Mouse (Mus musculus): Measurements from ENCODE around the gene Tmco4. TPM values are rescaled to one million over a fixed set of nuclear protein-coding genes. Genes with fewer than 3 reads are reported as not detected.

Tmco4 gene
- polyA plus RNA-seq, 1 experiment: not detected

DNA sequence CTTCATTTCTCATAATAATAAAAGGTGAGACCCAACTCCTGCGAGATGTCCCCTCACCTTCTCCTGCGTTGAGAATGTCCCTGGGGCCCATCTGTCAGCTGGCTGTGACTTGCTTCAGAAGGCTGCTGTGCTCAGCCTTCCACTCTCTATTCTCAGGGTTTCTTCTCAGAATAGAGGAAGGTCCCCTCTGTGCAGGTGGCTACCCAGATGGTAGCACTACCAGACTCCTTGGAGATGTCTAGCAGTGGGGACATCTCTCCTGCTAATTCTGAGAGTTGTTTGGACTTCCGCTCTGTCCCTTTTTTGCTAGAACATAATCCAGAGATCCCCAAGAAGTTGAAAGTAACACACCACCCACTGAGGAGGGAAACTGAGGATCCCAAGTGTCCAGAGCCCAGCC is 62.3 kb downstream of the Tmco4 start:
- H3K4me3 ChIP-seq (ENCODE audit: insufficient read depth, low read depth, low read length): no peak overlapping the region
- TF ChIP-seq POLR2A (IDR thresholded peaks at IDR 0.05; ENCODE audit: insufficient read depth, low read depth, low read length): no peak
- TF ChIP-seq CTCF (IDR thresholded peaks at IDR 0.05; ENCODE audit: insufficient read depth, low read depth, low read length): no peak
- peaks cover 15% of the 10 kb centered on the region for H3K4me1 ChIP-seq (ENCODE audit: control insufficient read depth, insufficient read depth, low read length)
- no peak overlapping the region for H3K27ac ChIP-seq (ENCODE audit: insufficient read depth, low read depth, low read length)
- whole genome bisulfite sequencing: 100% methylated on average over 3 of the region's 3 CpGs

DNA sequence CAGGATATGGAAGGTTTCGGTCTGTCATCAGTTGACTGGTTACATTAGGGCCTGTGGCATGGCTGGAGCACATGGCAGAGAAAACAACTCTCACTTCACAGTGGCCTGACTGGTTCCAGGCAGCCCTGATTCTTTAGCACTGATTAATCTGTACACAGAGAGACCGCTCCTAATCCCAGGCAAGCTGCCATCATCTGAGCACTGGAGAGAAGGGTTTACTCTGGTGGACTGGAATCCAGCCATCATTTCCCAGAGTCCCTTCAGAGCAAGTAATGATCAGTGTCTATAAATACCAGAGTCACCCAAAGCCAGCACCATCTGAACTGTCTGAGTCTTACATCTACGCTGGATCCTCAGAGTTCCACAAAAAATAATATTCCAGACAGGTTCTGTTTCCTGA is 63.1 kb downstream of the Tmco4 start:
- Histone ChIP-seq H3K27ac (ENCODE audit: insufficient read depth, low read depth, low read length) (no peak overlapping the region), H3K4me1 (ENCODE audit: control insufficient read depth, insufficient read depth, low read length) (peaks cover 20% of the 10 kb centered on the region), H3K4me3 (ENCODE audit: insufficient read depth, low read depth, low read length) (no peak overlapping the region)
- WGBS: 83% methylated on average over 3 of the region's 3 CpGs
- TF ChIP-seq POLR2A (IDR thresholded peaks at IDR 0.05; ENCODE audit: insufficient read depth, low read depth, low read length) (no peak), CTCF (IDR thresholded peaks at IDR 0.05; ENCODE audit: insufficient read depth, low read depth, low read length) (no peak)

DNA sequence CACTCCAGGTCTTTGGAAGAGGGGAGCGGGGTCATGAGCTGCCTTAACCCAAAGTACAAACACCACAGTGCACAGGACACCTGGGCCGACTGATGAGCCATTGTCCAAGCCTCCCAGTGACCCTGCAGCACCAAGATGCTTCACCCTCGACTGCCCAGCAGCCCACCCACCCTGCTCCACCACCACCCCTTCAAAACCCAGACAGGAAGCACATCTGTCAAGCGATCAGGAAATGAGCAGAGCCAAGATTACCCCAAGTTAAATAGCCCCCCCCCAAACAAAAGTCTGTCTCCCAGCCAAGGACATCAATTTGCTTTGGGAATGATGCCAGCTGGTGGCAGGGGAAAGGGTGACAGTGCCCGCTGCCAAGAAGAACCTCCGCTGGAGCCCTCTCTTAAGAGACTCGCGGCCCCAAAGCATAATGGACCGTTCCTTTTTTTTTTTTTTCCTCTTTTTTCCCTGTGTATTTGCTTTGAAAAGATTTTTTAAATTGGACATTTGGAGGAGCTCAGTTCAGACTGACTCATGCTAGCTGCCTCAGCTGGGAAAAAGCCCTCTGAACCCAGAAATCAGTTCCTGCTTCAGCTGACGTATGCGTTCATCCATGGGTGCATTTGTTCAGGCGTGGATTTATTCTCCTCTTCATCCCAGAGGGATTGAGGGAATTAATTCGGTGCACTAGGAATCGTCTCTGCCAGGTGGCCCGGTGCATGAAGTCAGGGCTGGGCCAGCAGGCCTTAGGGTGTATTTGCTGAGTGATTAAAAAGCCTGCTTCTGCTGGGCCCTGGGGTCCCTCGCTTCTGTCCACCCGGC is 65.3 kb downstream of the Tmco4 start:
- TF ChIP-seq CTCF (IDR thresholded peaks at IDR 0.05; ENCODE audit: insufficient read depth, low read depth, low read length) (no peak), POLR2A (IDR thresholded peaks at IDR 0.05; ENCODE audit: insufficient read depth, low read depth, low read length) (no peak)
- Histone ChIP-seq H3K4me1 (ENCODE audit: control insufficient read depth, insufficient read depth, low read length) (peaks cover 20% of the 10 kb centered on the region), H3K4me3 (ENCODE audit: insufficient read depth, low read depth, low read length) (no peak overlapping the region), H3K27ac (ENCODE audit: insufficient read depth, low read depth, low read length) (no peak overlapping the region)
- 16% methylated on average over 17 of the region's 17 CpGs for WGBS

DNA sequence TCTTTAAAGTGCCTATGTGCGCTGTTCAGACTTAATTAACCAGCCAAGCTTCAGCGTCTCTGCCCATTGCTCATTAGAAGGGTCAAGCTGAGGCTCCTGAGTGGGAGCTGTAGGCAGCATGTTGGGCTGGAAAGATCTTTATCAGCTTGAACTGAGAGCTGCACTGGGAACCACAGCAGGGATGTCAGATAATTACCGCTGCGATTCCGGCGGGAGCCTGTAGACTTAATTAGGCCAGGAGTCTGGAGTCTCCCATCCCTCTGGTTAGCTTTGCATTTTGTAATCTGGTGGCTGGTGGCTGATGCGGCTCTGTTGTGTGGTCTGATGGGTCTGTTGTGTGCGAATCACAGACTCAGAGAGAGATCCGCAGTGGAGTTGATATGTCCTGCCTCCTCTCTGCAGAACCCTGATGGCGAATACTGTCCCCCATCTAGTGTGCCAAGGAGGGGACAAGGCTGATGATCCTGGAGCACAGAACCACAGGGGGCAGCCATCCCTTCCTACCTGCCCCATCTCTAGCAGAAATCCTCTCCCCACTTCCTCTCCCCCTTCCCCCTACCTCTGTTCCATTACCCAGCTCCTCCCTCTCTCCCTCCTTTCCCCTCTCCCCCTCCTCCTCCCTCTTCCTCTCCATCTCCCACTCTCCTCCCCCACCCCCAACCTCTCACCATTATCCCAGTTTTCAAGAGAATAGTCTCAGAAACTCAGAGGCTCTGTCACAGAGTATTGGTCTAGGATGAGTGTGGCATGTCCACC is 67.6 kb downstream of the Tmco4 start:
- peaks cover 16% of the 10 kb centered on the region; the same call in 1 of the 2 replicates for H3K4me1 ChIP-seq (ENCODE audit: control insufficient read depth, insufficient read depth, low read length)
- H3K27ac ChIP-seq (ENCODE audit: insufficient read depth, low read depth, low read length): no peak overlapping the region
- no peak overlapping the region for H3K4me3 ChIP-seq (ENCODE audit: insufficient read depth, low read depth, low read length)
- TF ChIP-seq POLR2A (IDR thresholded peaks at IDR 0.05; ENCODE audit: insufficient read depth, low read depth, low read length) (no peak), CTCF (IDR thresholded peaks at IDR 0.05; ENCODE audit: insufficient read depth, low read depth, low read length) (no peak)
- 14% methylated on average over 10 of the region's 10 CpGs for WGBS

DNA sequence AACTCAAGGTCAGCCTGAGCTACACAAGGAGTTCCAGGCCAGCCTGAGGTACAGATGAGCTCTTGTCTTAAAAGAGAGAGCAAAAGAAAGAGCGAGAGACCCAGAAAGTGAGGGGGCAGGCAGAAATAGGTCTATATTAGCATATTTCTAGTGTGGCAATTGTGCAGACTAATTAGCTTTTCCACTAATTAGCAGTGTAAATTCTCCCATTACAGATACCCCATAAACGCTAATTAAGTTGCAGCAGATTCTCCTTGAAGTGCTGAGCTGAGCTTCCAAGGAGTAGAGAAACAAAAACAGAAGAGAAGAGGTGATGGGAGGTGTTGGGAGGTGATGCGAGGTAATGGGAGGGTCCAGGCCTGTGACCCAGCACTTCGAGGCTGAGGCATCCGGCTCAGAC is 69.9 kb downstream of the Tmco4 start:
- WGBS: 25% methylated on average over 5 of the region's 5 CpGs
- H3K27ac ChIP-seq (ENCODE audit: insufficient read depth, low read depth, low read length): no peak overlapping the region
- TF ChIP-seq POLR2A (IDR thresholded peaks at IDR 0.05; ENCODE audit: insufficient read depth, low read depth, low read length) (no peak), CTCF (IDR thresholded peaks at IDR 0.05; ENCODE audit: insufficient read depth, low read depth, low read length) (no peak)
- H3K4me3 ChIP-seq (ENCODE audit: insufficient read depth, low read depth, low read length): no peak overlapping the region
- H3K4me1 ChIP-seq (ENCODE audit: control insufficient read depth, insufficient read depth, low read length): peaks cover 16% of the 10 kb centered on the region; the same call in 1 of the 2 replicates

DNA sequence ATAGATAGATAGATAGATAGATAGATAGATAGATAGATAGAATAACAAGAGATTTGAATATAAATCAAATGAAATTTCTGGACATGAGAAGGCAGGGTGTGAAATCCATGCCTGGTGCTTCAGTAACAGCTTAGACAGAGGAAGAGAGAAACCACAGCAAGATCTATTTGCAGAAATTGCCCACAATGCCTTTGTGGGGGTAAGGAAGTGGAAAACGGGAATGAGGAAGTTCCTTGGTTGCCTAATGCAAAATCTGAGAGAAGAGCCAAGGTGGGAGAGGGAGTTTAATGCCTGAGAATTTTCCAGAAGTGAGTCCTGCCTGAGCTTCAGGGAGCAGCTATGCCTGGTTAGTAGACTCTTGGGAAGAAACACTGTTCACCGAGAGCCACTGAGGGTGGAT is 70.9 kb downstream of the Tmco4 start:
- H3K27ac ChIP-seq (ENCODE audit: insufficient read depth, low read depth, low read length): no peak overlapping the region
- WGBS: 88% methylated on average over 2 of the region's 2 CpGs
- H3K4me3 ChIP-seq (ENCODE audit: insufficient read depth, low read depth, low read length): no peak overlapping the region
- TF ChIP-seq CTCF (IDR thresholded peaks at IDR 0.05; ENCODE audit: insufficient read depth, low read depth, low read length): no peak
- TF ChIP-seq POLR2A (IDR thresholded peaks at IDR 0.05; ENCODE audit: insufficient read depth, low read depth, low read length): no peak
- H3K4me1 ChIP-seq (ENCODE audit: control insufficient read depth, insufficient read depth, low read length): peaks cover 7% of the 10 kb centered on the region; the same call in 1 of the 2 replicates

DNA sequence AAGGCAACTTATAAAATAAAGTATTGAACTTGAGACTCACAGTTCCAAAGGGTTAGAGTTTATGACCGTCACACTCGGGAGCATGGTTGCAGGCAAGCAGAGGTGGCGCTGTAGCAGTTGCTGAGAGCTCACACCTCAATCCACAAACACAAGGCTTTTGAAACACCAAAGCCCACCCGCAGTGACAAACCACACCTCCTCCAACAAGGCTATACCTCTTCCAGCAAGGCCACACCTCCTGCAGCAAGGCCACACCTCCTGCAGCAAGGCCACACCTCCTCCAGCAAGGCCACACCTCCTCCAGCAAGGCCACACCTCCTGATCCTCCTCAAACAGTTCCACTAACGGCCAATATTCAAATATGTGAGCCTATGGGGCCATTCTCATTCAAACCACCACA is 71.9 kb downstream of the Tmco4 start:
- Histone ChIP-seq H3K4me1 (ENCODE audit: control insufficient read depth, insufficient read depth, low read length) (peaks cover 5% of the 10 kb centered on the region; the same call in 1 of the 2 replicates), H3K4me3 (ENCODE audit: insufficient read depth, low read depth, low read length) (no peak overlapping the region), H3K27ac (ENCODE audit: insufficient read depth, low read depth, low read length) (no peak overlapping the region)
- no peak for TF ChIP-seq POLR2A (IDR thresholded peaks at IDR 0.05; ENCODE audit: insufficient read depth, low read depth, low read length)
- no peak for TF ChIP-seq CTCF (IDR thresholded peaks at IDR 0.05; ENCODE audit: insufficient read depth, low read depth, low read length)
- WGBS: 93% methylated on average over 5 of the region's 5 CpGs

DNA sequence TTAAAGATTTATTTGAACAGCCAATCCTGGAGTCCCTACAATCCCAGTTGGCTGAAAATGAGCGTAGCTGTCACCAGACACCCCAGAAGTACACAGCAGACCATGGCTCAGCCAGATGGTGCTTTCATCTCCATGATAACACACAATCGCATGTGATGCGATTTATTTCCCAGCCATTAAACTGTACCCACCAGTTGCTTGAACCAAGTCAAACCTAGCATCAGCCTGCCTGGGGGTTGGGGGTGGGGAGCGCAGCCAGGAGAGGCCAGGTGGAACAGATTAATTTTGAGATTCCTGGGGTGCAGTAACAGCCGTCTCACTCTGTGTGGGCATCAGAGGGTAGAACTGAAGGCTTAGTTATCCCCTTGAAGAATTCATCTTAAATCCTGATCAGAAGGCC is 73.7 kb downstream of the Tmco4 start:
- H3K4me1 ChIP-seq (ENCODE audit: control insufficient read depth, insufficient read depth, low read length): no peaks in the 10 kb centered on the region; the same call in 1 of the 2 replicates
- 84% methylated on average over 5 of the region's 5 CpGs for WGBS
- no peak overlapping the region for H3K27ac ChIP-seq (ENCODE audit: insufficient read depth, low read depth, low read length)
- TF ChIP-seq POLR2A (IDR thresholded peaks at IDR 0.05; ENCODE audit: insufficient read depth, low read depth, low read length) (no peak), CTCF (IDR thresholded peaks at IDR 0.05; ENCODE audit: insufficient read depth, low read depth, low read length) (no peak)
- no peak overlapping the region for H3K4me3 ChIP-seq (ENCODE audit: insufficient read depth, low read depth, low read length)

DNA sequence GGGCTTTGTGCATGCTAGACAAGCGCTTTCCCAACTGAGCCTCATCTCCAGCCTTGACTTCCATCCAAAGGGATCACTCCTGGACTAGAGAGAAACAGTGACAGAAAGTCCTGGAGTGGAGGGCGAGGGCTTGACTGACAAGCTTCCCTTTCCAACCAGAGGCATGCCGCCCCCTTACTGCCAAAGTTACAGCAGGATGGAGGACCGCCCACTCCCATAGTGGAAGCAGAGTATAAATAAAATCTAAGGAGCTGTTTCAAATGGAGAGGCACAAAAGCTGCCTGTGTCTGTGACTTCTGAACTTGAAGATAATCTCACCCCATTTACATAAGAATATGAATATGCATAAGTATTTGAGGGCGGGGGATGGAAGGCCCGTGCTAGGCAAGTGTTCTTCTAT is 75.8 kb downstream of the Tmco4 start:
- WGBS: 48% methylated on average over 6 of the region's 6 CpGs
- H3K4me3 ChIP-seq (ENCODE audit: insufficient read depth, low read depth, low read length): no peak overlapping the region
- H3K4me1 ChIP-seq (ENCODE audit: control insufficient read depth, insufficient read depth, low read length): no peaks in the 10 kb centered on the region
- H3K27ac ChIP-seq (ENCODE audit: insufficient read depth, low read depth, low read length): no peak overlapping the region
- TF ChIP-seq CTCF (IDR thresholded peaks at IDR 0.05; ENCODE audit: insufficient read depth, low read depth, low read length) (no peak), POLR2A (IDR thresholded peaks at IDR 0.05; ENCODE audit: insufficient read depth, low read depth, low read length) (no peak)

All from olfactory bulb, adult 2 months (tissue).